Mouse (Mus musculus) bone marrow macrophage, adult 2 months (primary cell): ENCODE results near the gene Atp6v1fnb.
A peak's percentile ranks its signal among the peaks of the same experiment; 100 is the strongest.

Experiments
- CTCF ChIP-seq: IDR thresholded peaks from 2 replicates; pipeline ENCODE4 v1.5.1; 2012; ENCODE audit warnings: low read depth, mild to moderate bottlenecking, low read length, moderate library complexity
- POLR2A ChIP-seq: IDR thresholded peaks from 2 replicates; pipeline ENCODE4 v1.6.1; 2012; ENCODE audit warnings: mild to moderate bottlenecking, low read depth, low read length, borderline replicate concordance

DNA sequence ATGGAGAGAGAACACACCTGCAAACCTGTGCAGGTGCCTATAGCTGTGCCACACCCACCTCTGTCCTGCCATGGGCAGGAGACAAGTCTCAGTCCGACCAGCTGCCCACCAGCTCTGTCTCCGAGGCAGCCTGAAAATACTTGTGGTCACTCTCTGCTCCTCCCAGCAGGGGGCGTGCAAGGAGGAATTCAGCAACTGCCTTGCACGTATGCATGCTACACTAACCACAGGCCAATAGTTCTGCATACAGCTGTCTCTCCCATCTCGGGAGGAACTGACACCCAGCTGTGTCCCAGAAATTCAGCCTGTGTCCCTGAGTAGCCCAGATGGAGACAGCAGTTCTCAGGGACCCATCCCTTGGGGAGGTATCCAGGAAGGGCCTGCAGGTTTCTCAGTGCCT lies 45.9 kb downstream of the Atp6v1fnb start:
- TF ChIP-seq POLR2A (no peak), CTCF (peak; percentile 64)
